Mouse (Mus musculus): Measurements from ENCODE around the gene Sptb.

- TF ChIP-seq CTCF (IDR thresholded peaks at IDR 0.05; ENCODE audit: control insufficient read depth, insufficient read depth, low read length) = no peak
- no peak for TF ChIP-seq POLR2A (IDR thresholded peaks at IDR 0.05; ENCODE audit: borderline replicate concordance, control insufficient read depth, low read depth, low read length)
These were observed 67.7 kb downstream of the Sptb start for GRCm38 (mm10) chr12:76642616-76643015.
